Mouse (Mus musculus) hindlimb bud, embryonic 11.5 days (tissue): Measurements from ENCODE around the gene Fsip1.

Source experiments
- DNase-seq: peaks from one replicate; pipeline ENCODE4 v3.0.0-alpha.2; 2012; ENCODE audit warnings: low read depth, low spot score; ENCODE audit errors: extremely low spot score

Gene Fsip1

DNA sequence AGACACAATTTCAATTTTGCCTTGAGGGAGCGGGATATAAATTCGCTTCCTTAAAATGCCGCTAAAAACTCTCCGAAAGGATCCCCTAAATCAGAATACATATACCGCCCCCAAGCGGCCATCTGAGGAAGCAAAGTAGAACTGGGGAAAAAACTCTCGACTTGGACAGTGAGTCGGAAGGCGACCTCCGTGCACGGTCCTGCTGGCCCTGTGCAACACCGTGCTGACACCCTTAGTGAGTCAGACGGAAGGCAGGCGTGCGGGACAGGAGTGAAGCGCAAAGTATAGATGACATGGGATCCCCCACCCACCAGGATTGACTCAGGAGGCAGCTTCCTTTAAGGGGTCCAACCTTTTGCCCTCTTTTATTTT is 145.7 kb downstream of the Fsip1 start:
- peak; percentile 85 for DNase-seq

DNA sequence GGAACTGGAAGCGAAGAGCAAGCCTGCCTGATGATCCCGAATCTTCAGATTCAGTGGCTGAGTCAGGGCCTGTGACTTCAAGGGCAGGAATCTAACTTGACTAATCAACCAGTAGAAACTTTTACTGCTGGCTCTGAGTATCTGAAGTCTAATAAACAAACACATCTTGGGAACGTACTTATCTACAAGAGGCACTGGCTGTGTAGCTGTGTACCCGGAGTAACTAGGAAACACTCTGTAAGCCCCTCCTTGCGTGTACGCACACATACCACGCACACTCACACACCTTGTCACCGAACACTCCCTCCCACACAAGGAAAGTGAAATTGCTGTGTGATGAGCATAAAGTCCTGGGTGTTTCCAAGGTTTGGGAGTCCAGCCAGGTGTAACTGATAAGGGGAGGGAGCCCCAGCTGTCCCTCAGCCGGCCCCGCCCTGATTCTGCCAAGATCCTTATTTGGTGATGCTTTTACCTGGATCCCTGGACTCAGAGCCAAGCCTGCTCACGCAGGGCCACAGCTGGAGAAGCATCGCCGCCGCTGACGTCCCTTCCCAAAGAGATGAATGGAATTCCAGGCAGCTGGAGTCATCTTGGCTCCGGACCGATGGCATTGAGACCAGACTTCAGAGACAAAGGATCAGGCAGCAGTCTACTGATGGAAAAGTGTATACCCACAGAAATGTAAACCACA is 146.4 kb downstream of the Fsip1 start:
- DNase-seq: no peak

DNA sequence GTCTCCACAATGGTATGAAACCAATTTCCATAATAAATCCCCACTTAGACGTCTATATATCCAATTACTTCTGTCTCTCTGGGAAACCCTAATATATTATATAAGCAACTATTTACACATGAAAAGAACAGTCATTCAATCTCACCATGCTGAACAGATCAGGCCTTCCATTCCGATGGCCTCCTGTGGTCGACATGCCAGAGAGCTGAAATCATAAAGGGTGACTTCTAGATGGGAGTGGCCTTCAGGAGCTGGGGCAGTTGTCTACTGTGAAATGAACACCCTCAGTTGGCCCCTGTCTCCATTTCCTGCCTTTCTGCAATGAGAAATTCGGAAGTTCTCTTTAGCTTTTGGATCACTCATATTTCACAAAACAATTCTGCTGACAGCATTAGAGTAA is 154.6 kb downstream of the Fsip1 start:
- no peak for DNase-seq

DNA sequence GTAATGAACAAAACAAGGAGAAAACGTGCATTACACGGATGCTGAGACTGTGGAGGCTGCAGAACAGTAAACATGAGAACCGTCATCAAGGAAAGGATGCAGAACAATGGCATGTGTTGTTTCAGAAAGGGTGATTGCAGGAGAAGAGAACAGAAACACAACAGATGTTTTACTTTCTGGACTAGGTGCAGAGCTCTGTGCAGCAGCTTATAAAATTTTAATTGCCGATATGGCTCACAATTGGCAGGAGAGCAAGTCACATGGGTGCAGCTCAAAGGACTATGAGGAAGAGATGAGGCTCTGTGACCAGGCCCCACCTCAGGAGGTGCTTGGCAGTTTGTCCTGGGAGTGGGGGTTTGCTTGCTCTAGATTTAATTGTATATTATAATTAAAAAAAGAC is 157.7 kb downstream of the Fsip1 start:
- no peak for DNase-seq

DNA sequence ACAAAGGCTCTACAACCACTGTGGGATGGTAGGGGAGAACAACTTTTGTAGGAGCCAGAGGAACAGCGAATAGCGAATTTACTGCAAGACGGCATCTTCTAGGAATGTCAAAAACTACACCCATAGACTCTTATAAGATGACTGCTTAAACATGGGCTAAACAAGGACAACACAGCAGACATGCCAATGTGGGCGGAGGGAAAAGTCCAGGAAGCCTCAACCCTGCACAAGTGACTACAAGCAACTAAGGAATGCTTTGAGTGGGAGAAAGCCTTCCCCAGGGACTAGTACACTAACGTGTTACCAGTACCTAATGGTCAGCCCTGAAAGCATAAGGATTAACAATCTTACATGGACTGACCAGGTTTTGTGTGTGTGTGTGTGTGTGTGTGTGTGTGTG is 165.5 kb downstream of the Fsip1 start:
- no peak for DNase-seq

DNA sequence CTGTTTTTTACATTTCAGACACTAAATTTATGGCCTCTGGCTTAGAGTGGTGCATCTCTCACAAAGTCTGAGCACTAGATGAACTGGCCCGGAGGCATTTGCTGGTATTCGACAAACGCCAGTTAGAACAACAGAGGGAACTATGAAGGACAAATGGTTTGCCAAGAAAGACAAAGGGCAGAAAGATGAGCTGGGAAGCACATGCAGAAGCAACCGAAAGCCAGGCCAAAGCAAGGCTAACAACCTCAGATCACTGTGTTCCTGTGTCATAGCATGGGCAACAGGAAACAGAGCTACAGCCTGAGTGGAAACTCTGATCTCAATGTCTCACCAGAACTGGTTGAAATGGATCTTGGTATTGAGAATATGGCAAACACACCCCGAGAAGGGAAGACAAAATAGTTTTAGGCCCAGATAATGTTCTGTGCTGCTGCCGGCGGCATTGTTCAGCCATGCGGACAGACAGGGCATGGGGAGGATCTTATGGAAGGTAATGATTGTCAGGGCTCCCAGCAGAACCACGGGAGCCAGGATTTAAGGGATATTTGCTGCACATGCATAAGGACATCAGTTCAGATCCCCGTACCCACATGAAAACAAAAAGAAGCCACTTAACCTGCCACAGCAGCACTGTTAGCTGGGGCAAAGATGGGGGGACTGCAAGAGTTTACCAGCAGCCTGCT is 169.6 kb downstream of the Fsip1 start:
- no peak for DNase-seq

DNA sequence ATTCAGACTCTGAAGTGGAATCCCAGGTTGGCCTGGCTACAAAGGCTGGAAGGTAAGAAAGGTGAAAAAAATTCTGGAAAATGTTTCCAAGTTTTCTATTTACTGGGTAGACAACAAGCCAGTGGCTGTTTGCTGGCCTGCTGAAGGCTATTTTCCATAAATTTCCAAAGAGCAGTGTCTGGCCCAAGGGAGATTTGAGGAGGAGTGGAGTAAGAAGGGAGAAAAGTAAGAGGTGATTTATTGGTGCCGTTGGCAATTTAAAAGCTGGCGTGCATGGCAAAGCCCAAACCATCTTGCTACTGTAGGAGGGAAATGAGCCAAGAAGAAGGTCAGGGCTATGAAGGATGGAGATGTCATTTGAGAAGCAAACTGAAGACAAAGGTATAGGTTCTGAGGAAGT is 171.1 kb downstream of the Fsip1 start:
- no peak for DNase-seq

DNA sequence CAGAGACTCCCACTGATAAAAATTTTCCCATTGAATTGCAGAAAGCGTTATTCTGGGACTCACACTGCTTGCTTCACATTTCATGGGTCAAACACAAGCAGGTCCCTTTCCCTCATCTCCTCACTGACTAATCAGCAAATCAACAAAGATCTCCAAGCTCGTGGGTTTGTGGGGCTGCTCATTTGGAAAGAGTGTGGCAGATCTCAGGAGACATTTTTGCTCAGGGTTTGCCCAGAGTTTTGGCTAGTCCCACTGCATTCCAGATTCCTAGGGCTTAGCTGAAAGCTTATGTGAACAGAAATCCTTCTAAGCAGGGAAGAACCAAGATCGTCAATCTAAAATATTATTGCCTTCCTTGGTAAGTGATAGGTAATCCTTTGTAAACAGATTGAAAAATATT is 172.1 kb downstream of the Fsip1 start:
- DNase-seq: no peak

DNA sequence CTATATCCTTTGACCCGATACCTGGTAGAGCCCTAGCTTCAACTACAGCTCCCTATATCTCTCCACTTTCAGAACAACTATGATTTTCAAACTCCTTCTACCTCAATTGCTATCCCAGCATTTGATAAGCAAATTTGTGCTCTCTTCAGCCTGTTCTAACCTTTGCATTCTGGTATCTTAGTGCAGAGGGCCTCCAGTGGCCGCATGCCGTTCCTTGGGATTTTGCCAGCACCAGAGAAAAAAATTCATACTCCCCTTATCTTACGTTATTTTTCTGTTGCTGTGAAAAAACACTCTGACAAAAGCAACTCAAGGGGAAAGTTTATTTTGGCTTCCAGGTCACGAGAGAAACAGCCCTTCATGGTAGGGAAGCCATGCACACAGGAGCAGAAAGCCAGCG is 173.1 kb downstream of the Fsip1 start:
- no peak for DNase-seq

DNA sequence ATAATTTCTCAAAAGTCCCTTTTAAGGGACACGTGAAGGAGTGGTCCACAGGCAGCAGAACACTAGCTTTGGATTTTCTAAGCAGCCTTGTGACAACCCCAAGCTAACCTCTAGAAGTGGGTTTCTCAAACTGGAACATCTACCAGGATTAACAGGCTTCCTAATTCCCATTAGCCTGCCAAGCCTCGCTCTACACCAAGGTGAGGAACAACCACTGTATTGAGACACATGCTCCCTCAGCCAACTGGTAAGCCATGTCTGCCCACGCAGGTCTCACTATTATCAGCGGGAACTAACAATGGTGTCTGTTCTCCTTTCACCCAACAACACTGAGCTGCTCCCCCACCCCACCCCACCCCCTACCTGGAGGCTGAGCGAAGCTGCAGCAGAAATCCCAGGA is 175.2 kb downstream of the Fsip1 start:
- DNase-seq: no peak
